Mouse (Mus musculus) spleen, adult 18-20 months (tissue): ENCODE measurements around the gene Clspn.

Experiments
- DNase-seq, 2 experiments: peaks; one replicate each; pipeline ENCODE4 v3.0.0; 2022; ENCODE audit warnings: mixed read lengths in 2 of 2

The Clspn gene

DNA sequence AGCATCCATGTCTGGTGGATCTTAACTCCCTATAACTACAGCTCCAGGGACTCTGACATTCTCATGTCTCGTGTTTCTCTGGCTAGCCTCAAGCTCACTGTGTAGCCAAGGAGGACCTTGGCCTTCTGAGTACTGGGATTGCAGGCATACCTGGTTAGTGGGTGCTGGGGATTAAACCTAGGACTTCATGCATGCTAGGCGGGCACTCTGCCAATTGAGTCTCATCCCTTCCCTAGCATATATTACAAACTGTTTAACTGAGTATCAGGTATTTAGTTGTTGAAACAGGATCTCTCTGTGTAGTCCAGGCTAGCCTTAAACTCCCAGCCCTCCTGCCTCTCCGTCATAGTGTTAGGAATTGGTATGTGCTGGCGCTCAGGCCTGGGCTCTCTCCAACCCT lies 10.5 kb downstream of the Clspn start:
- no peak for DNase-seq

DNA sequence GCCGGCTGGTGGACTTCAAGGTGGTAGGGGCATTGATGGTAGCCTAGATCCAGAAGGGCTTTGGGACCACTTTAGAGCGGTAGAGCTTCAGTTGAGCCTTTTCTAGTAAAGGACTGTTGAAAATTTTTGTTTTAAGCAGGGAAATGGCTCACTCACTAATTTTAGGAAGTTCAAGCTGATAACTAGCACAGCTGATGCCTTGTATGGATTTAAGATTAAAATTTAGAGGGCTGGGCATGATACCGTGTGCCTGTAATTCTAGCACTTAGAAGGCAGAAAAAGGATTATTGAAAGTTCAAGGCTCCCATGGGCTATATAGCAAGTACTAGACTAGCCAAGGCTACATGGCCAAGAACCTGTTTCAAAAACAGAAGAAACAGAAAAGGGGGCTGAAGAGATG lies 13.0 kb downstream of the Clspn start:
- DNase-seq, result no peak

DNA sequence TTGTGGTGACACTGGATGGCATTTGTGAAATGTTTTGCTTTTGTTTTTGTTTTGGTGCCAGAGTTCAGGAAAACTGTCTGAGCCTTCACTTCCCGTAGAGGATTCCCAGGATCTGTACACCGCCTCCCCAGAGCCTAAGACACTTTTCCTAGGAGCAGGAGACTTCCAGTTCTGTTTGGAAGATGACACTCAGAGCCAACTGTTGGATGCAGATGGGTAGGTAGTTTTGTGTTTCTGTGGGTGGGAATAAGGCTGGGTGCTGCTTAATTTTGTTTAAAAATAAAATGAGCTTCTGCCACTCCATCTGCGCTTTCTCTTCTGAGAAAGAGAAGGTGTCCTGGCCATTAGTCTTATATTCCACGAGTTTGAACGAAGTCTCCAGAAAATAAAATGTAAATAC lies 19.5 kb downstream of the Clspn start:
- DNase-seq, result no peak

DNA sequence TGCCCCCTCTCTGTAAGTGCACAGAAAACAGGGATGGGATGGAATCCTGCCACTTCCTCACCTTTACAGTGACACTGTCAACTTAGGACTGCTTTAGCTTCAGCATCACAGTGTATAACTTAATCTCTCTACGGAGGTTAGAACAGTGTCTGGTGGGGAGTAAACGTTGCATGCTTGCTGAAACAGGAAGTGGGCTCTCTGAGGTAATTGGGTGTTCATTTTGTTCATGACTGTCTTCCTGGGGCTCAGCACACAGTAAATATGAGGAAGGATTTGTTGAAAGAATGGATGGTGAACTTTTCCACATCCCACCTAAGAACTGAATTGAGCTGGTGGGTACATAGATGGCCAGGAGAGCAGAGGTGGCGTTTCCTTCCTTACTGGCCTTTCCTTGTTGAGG lies 21.2 kb downstream of the Clspn start:
- no peak for DNase-seq

DNA sequence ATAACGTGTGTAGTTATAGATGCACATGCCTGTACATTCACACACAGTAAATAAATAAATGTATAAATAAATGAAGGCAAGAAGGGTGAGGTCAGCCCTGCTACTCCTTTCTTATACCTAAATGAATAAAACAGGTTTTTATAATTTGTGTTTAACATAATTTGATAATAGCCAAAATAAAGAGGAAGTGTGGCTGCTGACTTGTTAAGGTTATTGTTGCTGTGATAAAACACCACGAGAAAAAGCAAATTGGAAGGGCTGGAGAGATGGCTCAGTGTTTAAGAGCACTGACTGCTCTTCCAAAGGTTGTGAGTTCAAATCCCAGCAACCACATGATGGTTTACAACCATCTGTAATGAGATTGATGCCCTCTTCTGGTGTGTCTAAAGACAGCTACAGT lies 22.3 kb downstream of the Clspn start:
- DNase-seq, result no peak

DNA sequence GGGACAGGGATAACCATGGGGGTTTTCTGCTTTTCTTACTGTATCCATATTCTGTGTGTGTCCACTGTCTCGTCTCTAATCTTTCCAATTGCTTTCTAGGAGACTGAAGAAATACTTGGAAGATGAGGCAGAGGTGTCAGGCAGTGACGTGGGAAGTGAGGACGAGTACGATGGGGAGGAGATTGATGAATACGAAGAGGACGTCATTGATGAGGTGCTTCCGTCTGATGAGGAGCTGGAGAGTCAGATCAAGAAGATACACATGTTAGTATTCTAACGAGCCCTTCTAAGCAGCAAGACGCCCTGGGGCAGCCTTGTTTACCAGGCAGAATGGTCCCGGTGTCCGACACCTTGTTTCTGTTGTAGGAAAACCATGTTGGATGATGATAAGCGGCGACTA lies 29.0 kb downstream of the Clspn start:
- DNase-seq, result no peak

DNA sequence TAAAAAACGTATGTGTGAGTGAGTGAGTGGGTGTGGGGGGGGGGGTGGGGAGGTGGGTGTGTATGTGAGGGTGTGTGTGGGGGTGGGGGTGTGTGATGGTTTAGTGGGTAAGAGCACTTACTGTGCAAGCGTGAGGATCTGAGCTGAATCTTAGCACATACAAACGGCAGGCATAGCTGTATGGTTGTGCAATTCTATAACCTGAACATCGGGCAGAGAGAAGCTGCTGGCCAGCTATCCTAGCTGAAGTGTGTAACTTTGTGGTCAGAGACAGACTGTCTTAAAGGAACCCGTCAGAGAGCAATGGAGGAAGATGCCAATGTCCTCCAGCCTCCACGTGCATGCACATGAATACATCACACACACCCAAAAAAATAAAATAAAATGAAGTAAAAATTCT lies 35.3 kb downstream of the Clspn start:
- DNase-seq, result no peak

DNA sequence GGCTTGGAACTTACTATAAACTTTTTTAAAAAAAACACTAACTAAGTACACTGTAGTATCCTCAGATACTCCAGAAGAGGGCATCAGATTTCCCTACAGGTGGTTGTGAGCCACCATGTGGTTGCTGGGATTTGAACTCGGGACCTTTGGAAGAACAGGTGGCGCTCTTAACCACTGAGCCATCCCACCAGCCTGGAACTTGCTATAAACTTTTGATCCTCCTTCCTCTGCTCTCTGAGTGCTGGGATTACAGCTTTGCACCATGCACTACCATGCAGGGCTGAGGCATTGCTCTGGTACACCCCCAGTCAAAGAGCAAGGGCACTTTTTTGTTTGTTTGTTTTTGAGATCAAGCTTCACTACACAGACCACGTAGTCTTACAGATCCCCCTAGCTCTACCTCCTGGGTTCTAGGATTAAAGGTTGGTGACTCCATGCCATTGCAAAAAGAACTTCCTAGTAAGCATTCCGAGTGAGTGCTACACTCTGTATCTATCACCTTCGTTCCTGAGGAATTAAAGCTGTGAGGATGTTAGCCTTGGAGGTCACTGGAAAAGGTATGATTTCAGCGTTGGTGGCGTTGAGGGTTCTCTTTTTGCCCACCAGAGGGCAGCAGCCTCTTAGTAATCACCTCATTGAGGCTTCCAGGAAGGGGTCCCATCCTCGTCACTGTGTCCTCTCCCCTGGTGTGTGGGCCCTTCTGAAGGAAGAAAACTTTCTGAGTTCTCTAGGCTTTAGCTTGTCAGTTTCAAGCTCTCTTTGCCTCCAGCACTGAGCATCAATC lies 43.4 kb downstream of the Clspn start:
- peak in 1 of 2 experiments; percentile 57 for DNase-seq

DNA sequence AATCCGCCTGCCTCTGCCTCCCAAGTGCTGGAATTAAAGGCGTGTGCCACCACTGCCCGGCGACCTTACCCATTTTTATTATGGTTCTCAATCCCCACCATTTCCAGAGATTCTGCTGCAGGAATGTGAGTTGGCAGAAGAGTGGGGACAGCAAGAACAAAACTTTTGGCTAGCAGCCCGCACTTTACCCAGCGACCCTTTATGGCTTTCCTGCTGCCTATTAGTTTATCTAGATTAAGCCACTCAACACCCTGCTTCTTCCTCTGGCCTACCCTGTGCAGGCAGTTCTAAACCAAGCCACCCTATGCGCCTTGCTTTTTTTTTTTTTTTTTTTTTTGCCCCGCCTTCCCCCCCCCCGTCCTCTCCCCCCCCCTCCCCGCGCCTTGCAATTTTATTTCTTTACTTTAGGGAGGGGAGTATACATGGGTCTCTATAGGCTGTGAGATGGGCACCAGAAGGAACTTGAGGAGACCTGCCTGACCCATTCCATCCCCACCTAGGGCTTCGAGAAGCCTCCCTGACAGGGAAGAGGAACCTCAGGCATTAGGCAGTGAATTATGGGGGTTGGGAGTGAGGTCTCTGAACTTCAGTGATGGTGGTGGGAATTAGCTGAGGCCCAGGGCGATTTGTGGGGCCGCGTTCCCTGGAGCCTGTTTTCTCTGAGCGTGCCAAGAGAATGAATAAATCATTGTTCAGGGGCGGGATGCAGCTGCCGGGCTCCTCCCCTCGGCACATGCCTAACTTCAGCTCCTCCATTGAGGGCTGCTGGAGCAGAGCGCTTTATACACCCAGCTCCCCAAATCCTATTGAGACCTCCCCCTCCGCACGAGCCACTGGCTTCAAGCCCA lies 45.1 kb downstream of the Clspn start:
- DNase-seq, result no peak

DNA sequence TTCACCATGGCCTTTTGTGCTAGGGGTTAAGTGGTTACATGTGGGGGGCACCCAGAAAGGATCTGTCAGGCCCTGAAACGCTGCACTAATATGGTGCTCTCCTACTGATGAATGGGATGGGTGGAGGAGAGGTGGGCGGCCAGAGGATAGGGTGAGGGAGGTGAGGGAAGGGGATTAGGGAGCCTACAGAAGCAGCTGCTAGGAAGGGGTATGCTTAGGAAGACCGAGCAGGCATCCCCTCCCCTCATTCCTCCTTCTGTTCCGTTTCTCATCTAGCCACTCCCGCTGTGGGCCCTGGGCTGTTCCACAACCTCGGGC lies 45.7 kb downstream of the Clspn start:
- DNase-seq, result no peak

DNA sequence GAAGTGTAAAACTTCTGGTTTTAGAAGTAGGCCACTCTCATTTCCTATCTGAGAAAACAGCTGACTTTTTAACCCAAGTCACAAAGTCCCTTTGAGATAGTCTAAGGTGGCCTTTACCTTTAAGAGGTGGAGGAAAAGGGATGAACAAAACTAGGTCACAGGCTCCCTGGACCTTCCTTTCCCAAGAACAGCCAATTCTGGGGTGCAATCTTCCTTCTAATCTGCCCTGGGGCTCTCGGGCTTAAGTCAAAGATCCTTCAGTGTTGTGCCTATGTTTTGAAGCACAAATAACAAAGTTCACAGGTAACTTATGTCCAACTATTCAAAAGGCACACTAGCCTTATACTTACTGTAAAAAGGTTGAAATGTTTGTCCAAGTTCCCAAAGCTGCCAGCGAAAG lies 47.4 kb downstream of the Clspn start:
- no peak for DNase-seq

DNA sequence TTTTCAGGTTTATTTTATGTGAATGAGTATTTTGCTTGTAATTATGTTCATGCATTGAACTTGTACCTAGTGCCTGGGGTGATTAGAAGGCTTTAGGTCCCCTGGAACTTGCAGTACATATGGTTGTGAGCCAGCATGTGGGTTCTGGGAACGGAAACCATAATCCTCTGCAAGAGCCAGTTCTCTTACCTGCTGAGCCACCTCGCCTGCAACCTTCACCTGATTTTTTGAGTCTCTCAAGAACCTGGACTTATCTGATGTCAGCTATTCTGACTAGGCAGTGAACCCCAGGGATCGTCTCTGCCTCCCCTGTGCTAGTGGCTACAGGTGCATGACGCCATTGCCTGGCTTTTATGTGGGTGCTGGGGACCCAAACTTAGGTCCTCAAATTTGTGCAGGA lies 49.0 kb downstream of the Clspn start:
- no peak for DNase-seq

DNA sequence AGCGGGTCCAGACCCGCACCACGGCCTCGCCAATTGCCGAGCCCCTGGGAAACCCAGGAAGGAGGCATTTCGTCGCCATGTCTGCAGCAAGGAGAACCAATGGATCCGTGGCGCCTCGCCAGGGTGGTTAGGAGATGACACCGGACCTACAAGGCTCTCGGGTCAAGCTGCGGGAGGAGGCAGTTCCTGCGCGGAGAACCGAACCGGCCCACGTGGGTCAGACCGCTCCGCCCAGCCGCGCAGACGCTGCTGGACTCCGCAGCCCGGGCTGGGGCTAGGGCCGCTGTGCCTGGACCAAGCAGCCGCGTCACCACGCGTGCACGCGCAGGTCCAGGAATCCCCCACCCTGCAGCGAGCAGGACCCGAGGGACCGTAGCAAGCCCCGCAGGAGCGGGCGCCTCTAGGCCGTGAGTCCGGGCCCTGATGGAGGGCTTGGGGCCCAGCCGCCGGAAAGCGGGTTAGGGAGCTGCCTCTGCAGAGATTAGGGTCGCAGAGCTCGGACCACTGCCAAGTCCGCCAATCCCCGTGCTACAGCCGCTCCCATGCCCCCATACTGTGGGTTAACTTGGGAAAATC lies 53.0 kb downstream of the Clspn start, which contains the start of gene 5730409E04Rik:
Gene 5730409E04Rik (plus strand): TSS at position 213 of the 576 bp plus-strand sequence.
- peak; percentile 33 to 55 for DNase-seq

DNA sequence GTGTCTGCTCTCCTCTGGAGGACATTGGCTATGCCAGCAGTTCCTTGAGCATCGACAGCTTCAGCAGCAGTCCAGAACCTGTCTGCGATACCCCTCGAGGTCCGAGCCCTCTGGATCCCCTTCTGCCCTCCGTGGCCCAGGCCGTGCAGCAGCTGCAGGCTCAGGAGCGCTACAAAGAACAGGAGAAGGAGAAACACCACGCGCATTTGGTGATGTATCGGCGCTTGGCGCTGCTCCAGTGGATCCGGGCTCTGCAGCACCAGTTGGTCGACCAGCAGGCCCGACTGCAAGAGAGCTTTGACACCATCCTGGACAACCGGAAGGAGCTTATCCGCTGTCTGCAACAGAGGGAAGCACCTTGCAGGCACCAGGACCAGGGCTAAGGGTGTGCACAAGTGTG lies 55.3 kb downstream of the Clspn start:
- DNase-seq, result no peak

DNA sequence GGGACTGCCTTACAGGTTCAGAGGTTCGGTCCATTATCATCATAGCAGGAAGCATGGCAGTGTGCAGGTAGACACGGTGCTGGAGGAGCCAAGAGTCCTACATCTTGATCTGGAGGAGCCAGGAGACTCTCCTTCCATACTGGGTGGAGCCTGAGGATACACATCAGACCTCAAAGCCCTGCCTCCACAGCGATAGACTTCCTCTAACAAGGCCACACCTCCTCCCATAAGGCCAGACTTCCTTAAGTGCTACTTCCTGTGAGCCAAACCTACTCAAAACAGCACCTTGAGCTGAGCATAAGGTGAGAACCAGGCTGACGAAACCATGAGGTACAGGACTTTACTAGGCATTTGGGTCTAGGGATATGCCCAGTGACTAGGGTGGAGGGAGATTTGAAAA lies 59.6 kb downstream of the Clspn start:
- no peak for DNase-seq

DNA sequence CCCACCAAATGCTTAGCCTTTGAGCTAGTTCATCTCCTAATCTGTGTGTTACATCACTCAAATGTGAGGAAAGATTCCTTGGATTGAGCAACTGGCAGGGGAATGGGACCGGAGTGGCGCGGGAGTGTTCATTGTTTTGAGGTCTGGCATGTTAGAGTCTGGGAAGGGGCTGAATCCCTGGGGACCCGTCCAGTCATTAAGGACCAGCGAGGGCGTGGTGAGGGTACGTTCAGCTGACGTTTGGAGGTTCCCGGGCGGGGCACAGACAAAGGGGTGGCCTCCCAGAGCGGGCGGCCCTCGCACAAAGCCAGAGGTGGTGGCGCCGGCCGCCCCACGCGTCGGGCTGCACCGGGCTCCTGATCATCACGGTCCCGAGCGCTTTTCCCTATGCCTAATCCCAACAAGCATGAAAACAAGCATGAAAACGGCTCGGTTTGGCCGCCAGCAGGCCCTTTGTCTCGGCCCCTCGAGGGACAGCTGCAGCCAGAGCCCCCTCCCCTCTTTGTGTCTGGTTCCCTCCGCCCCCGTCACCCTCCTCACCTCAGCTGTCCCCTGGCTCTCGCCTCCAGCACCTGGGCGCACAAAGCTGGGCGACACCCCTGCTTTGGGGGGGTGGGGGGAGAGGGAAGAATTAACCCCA lies 63.1 kb downstream of the Clspn start:
- DNase-seq, result no peak

DNA sequence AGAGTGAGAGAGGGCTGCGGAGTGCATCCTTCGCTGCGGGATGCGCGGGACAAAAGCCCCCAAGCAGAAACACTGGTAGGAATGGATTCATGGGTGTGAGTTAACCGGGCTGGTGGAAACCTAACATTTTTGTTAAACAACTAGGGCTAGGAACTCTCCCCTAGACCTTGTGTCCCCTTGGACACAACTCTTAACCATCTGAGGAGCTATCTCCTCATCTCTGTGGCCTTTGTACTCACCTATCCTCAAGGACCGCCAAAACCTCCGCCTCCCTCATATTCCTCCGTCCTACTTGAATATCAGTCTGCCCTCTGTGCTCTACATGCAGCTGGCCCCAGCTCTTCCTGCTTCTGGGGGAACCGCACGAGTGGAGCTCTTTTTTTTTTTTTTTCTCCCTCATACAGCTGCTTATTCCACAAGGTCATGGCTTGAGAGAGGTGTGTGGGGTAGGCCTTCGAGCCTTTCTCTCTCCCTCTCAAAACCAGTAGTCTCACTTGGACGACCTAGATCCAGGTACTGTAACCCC lies 63.7 kb downstream of the Clspn start:
- no peak for DNase-seq

DNA sequence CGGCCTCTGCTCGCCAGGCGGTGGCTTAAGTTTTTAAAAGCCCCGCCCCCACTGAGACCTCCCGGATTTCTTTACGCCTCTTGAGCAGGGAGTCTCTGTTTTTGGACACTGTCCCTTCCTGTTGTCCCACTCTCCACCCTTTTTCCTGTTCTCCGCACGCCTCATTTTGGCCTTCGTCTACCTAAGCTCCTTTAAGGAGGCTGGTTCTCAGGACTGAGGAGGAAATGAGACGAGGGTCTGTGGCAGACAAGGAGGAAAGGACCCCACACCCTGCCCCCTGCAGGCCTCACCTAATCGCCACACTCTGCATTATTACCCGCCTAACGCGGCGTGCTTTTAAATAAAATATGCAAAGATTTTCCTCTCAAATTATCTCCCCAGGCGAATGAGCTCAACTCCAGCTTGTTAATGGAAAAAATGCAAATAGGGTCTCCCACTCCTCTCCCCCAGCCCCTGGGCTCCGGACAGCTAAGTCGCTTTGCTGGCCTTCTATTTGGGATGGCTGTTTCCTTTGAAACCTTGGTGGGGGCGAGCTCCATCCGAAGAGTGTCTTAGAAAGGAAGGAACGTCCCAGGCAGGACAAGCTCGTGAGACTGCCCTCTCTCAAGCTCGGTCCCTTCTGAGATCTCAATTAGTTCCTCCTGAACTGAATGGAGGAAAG lies 70.4 kb downstream of the Clspn start:
- DNase-seq, result no peak

DNA sequence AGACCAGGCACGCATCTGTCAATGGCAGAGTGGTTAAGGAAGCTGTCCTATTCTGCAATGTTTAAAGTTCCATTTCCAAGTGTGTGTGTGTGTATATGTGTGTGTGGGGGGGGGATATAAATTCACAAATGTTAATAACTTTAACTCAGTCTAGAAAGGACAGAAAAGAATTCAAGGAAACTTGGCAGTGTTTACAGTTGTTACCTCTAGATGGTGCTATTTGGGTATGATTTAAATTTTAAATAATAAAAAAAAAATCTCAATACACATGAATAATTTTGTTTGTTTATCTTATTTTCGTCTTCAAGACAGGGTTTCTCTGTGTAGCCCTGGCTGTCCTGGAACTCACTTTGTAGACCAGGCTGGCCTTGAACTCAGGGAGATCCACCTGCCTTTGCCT lies 75.2 kb downstream of the Clspn start:
- no peak for DNase-seq

DNA sequence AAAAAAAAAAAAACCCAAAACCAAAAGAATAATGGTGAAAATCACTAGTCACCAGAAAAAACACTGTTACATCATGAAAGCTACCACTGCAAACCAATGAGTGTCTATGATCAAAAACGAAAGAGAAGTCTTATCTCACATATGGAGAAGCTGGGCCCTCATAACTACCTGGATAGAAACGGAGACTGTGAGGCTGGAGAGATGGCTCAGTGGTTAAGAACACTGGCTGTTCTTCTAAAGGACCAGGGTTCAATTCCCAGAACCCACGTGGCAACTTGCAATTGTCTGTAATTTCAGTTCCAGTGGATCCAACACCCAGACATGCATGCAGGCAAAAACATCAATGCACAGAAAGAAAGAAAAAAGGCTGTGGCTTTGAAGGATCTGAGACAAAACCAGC lies 75.9 kb downstream of the Clspn start:
- DNase-seq, result no peak

DNA sequence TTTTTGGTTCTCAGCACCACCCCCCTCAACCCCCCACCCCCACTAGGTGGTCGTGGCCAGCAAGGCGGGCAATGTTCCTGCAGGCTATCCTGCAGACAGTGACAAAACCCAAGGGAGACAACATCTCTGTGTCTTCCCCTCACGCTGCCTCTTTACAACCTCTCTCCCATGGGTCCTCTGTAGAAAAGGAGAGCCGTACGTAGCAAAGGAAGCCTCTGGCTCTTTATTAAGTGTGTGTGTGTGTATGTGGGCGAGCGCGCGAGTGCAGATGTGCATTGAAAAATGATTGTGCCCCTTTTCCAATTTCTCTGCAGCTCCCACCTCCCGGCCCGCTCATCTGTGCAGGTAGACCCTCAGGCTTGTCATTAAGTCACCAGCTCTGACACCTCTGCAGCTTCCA lies 79.6 kb downstream of the Clspn start:
- no peak for DNase-seq

DNA sequence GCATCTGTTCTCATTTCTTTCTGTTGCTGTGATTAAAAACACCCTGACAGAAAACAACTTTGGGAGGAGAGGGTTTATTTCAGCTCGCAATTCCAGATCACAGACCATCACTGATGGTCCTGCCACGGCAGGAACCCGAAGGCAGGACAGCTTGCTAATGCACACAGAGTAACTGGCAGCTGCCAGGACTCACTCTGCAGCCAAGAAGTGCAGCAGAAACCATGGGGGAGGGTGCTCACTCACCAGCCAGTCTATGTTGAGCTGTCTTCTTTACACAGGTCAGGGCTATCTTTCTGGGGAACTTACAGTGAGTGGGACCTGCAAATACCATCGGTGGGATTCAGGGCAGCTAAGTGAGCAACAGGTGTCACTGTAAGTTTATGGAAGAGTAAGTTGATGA lies 80.7 kb downstream of the Clspn start:
- no peak for DNase-seq

DNA sequence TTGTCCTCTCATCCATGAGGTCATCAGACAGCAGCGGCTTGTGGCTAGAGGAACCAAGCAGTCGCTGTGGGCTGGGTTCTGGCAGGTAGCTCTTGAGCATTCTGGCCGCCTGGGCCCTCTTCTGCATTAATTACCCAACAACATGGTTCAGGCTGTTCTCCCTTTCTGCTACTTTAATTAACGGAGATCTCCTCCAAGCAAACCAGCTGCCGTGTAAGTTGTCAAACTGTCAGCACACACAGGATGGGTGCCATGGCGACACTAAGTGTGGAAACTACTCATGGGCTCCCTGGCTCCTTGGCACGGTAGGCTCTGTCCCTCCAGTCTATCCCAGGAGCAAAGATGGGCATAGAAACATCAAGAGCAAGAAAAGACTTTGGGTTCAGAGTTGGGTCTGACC lies 82.6 kb downstream of the Clspn start:
- no peak for DNase-seq
